Mouse (Mus musculus): ENCODE results near the gene Sirt4.
A peak's percentile ranks its signal among the peaks of the same experiment; 100 is the strongest.
"Not testable (repeated sequence)": the region's sequence is repeated elsewhere in the genome, so short reads cannot be mapped to it uniquely, and the experiment has no call there.

Gene Sirt4

DNA sequence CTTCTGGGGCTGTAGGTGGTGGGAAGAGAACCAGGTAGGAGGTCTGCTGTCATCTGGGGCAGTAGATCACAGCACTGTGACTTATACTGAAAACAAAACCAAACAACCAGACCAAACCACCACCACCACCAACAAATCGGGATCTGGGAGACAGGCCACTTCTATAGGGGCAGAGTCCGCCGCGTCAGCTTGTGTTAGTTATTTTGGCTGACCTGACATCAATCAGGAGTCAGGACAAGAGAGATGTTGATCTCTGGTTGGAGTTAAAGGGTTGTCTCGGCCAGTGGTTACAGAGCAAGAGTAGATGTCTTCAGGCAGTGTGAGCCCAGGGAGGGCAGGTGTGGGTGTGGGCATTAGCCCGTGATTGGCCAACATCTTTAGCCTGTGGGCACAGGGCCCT is 29.8 kb upstream of the Sirt4 start:
- DNase-seq, result no peak

DNA sequence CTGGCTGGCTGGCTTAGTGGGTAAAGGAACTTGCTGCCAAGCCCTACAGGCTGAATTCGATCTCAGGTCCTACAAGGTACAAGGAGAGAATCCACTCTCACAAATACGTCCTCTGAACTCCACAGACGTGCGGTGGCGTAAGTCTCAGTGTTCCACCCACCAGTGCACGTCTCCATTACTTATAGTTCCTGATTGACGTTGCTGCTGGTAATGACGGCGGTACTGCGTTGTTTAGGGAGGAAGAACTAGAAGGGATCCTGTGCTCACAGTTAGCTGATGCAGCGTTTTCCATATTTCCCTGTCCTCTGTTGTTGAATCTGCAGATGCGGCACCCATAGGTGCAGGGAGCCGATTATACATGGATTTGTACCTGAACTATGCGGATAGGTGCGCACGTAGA is 29.2 kb upstream of the Sirt4 start:
- DNase-seq, result no peak

DNA sequence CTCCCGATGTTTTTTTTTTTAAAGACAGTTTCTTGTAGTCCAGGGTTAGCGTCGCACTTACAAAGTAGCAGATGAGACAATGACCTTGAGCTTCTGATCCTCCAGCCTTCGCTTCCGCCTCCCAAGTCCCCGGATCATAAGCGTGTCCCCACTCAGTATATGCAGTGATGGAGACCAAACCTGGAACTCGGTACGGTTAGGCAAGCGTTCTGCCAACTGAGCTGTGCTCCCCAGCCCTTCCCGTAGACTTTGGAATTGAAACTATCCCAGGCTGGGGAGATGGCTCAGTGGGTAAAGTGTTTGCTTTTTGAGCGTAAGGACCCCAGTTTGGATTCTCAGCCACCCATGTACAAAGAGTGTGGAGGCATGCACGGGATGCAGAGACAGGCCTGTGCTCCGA is 28.7 kb upstream of the Sirt4 start:
- no peak for DNase-seq

DNA sequence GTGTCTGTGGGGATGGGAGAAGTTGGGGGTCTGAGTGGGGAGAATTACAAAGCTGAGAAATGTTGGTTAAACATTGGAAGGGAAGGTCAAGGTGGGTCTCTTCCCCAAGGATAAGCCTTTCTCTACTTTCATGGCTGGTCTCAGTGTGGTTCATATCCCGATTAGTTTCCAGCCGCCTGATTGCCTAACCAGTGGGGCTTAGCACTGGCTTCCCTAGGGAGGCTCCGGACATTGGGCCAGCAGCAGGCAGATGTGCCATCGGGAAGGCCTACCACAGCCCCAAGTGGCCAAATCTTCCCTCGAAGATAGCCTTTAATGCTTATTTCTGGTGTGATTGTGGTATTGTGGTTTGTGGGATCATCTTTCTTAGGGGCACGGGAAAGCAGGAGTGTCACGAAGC is 27.9 kb upstream of the Sirt4 start:
- DNase-seq, result no peak

DNA sequence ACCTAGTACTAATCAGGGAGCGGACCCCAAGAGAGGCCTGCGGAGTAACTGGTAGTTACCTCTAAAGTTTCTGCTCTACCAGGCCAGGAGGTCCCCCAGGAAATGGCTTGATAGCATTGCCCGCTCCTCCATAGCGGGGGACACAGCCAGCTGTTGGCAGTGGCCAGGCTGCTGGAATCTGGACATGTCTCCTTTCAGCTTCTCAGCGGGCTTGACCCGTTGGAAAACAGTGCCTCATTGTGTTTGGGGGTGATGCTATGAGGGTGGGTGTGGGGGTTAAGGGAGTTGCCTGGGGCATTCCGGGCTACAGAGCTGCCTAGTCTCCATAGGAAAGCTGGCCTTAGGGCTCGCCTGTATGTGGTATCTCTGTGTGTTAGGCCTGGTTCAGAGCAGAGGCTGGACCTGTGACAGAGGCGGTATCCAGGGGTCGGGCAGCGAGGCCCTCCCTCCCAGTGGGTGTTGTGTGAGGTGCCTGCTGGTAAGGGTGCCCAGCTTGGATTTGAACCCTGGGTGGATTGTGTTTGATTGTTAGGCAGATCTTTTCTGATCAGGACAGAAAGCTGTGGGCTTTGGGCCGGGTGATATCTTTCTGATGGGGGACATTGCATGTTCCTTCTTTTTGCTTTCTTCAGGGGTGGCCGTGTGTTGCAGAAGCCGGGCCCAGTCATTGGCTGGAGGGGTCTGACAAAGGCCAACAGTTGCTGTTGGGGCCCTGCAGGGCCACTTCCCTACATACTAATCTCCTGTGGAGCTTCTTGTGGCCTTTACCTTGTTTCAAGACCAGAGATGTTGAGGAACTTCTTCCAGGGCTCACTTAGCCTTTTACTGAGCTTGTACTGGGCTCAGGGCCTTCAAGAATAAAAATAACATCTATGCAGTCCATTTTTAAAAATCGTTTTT is 25.5 kb upstream of the Sirt4 start:
- no peak for DNase-seq

DNA sequence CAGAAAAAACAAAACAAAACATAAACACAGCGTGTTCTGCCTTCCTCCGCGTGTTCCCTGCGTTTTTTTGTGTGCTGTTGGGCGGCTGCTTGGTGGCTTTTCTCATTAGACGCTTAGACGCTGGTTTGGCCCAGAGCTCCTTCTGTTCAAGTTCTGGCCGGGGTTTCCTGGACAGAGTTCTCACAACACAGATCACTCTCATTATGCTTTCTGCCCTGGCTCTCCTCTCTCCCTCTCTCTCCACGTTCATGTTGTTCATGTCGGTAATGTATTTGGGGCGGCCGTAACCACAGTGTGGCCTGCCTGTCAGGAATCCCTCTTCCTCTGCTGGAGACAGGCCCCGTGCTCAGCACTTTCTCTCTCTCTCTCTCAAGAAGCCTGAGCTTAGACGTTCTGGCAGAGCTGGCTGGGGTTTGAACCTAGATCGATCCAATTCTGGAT is 24.8 kb upstream of the Sirt4 start:
- no peak for DNase-seq

DNA sequence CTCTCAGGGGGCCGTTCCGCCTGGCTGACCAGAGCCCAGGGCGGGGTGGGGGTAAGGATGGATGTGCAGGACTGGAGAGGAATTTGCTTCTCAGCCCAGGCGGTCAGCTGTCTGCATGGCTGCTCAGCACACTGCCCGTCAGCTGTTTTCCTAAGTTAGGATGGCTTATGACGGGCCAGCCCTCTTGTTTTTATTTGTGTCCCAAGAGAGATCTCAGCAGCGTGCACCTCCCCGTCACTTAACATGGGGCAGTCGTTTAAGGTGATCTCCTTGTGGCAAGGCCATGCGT is 24.3 kb upstream of the Sirt4 start:
- DNase-seq, result no peak

DNA sequence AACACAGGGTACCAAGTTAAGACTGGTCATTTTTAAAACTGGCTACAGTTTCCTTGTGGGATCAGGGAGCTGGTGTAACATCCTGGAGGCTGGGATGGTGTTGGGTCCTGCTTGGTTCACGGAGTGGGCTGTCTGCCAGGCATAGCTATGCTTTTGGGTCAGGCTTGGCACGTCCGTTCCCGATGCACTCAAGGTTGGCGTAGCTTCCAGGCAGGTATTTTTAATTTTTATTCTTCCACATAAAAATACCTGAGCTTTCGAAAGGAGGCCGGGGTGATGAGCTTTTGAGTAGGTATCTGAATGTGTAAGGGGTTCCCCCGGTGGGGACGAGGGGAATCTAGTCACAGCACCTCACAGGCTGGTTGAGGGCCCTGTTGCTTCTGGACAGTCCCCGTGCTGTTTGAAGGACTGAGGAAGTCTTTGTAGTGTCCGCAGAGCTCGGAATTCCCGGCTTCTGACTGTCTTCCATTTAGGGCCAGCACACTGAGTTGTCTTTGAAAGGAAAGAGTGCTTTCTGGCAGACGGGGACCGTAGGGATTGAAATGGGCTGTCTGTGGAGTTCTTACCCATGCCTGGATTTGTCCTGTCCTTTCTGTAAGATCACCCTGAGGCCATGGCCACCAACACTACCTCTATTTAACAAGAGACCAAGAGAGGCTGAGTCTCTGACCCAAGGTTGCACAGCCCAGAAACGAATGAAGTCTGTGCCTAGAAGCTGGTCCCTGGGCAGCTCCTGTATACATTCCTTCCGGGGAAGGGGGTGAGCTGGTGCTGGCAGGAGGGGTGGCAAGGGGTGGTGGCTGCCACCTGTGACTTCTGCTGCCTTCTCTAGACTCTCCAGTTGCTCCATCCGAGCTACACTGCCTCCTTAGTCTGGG is 23.7 kb upstream of the Sirt4 start:
- peak; percentile 72 for DNase-seq

DNA sequence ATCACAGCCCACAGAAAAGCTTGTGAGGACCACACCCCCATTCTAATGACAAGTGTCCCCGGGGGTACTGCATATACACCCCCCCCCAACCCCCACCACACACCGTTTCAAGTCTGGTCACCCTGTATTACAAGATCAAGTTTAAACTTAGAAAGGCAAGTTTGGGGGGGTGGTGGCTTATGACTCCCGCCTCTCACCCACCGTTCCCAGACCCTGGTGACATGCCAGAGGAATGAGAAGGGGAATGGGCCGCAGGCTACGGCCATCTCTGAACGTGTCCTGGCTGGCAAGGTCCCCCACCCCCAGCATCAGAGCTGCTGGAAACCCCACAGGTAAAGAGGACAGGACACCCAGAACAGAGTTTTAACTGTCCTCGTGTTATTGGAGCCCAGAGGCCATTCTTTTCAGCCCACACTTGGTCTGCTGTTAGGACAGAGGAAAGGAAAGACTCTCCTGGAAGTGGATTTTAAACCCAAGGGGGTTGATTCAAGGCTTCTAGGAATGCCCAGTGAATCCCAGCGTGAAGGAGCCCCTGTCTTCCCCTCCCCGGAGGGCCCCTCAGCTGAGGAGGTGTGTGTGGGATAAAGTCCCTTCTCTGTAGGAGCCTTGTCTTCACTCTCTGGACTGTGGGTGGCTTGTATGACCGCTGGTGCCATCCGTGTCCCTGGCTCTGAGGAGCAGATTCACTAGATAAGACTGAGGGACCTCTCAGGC is 22.9 kb upstream of the Sirt4 start:
- DNase-seq, result peak; percentile 33

DNA sequence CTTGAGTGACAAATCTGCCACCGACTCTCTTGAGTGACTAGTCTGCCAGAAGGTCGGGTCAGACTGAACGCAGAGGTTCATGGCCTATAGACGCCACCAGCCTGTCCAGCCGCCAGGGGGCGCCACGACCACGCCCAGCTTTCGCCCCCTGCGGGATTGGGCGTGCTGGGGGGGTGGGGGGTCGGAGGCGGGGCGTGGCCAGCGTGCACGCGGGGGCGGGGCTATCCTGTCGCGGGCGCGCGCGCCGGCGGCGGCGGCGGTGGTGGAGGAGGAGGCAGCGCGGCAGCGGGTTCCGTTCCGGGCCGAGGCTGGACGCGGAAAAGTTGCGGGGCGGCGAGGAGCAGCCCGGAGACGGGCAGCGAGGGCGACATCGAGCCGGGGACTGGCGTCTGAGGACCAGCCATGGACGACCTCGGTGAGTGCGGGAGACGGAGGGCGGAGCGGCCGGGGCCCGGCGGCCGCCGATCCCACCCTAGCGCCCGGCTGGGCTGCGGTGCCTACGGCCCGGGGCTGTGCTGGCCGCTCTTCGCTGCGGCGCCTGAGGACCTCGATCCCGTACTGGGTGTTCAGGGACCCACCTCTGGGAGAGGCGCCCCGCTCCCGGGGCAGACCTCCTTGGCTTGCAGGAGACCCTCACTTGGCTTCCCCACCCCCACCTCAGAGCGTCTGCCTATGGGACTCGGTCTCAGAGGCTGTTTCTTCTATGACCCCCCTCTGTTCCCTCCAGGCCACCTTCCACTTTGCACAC is 22.1 kb upstream of the Sirt4 start, which contains the start of gene Pxn:
Pxn (plus strand) TSS at position 223 of the 748 bp plus-strand sequence.
- peak; percentile 97 for DNase-seq

DNA sequence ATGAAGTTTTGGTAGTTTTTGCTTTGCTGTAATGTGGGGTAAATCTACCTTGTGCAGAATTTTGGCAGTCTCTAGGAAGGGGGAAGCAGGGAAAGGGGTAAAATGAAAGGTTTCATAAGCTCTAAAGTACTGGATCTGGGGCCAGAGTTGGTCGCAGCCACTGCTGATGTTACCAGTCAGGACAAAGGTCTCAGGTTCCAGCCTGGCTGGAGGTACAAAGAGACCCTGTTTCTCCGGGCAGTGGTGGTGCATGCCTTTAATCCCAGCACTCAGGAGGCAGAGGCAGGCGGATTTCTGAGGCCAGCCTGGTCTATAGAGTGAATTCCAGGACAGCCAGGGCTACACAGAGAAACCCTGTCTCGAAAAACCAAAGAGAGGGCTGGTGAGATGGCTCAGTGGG is 21.1 kb upstream of the Sirt4 start:
- DNase-seq, result not testable (repeated sequence)

DNA sequence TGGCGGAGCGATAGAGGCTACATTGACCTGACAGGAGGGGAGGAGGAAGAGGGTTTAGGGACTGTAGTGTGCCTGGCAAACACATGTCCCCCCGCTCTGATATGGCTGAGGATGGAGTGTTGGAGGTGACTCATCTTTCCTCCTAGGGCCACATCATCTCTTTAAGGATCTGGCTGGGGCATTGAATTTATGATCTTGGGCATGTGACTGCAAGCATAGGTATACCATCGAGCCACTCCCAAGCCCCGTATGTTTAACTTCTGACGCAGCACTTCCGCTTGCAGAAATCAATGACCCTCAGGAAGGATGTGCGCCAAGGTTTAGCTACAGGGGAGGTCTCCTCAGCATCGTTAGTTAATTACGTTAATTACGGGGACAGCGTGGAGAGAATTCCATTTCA is 18.5 kb upstream of the Sirt4 start:
- no peak for DNase-seq

DNA sequence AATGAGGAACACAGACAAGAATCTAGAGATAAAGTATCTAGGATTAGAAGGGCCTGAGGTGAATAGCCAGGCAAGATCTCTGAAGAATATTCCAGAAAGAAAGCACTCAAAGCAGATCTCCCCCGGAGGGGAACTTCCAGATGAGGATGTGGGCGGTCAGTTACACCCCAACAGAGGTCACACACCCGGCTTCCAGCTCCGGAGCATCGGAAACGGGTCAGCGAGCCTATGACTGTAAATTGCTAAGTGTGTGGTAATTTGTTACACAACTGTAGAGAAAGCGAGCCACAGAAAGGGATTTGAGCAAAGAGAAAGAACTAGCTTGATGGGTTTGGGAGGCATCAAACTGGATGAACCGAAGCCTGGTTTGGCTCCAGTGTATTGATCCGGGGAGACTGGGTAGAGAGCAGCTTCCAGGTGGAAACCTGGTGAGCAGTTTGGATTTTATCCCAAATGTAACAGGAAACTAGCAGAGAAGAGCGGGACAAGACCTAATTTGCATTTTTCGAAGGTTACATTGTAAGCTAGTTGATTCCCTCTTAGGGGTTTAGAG is 15.9 kb upstream of the Sirt4 start:
- DNase-seq, result no peak

DNA sequence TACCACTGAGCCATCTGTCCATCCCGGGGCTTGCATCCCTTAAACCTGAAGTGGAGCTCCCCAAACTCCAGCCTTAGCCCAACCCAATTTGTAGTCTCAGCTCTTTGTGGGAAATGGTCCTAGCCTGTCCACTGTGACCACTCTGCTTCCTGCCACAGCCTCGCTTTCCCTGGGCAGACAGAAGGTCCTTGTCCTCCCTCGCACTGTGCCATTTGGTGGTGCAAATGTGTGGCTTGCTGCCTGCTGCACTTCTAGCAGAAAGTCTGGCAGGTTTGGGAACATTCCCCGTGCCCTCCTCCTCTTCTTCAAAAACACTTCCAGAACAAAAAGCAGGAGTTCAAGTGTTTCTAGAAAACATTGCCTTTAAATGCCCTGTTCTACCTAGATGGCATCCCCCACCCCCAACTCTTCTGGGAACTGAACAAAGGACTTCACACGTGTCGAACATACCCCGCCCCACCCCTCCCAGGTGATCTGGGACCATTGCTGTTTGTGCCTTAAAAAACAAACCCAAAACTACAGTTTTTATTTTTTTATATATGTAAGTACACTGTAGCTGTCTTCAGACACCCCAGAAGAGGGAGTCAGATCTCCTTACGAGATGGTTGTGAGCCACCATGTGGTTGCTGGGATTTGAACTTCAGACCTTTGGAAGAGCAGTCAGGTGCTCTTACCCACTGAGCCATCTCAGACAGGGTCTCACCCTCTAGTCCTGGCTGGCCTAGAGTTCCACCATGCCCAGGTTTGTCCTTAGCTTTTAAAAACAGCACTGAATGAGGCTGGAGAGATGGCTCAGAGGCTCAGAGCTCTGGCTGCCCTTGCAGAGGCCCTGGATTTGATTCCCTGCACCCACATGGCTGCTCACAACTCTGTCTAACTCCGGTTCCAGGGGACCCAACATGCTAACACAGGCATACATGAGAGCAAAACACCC is 14.0 kb upstream of the Sirt4 start:
- no peak for DNase-seq

DNA sequence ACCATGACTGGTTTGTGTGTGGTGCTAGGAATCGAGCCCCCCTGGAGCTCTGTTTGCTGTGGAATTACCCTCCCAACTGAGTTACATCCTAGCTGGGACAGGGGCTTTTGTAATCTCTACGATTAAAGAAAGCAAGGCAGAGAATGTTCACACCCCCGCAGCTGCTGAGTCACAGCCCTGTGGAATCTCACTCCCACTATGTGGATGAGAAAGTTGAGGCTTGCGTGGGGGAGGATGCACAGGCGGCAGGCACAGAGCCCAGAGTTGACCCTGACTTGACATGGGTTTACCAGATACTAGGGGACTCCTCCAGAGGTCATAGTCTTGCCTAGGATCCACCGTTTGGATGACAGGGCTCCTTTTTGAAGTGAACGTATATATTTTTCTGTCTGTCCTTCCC is 12.5 kb upstream of the Sirt4 start:
- no peak for DNase-seq

DNA sequence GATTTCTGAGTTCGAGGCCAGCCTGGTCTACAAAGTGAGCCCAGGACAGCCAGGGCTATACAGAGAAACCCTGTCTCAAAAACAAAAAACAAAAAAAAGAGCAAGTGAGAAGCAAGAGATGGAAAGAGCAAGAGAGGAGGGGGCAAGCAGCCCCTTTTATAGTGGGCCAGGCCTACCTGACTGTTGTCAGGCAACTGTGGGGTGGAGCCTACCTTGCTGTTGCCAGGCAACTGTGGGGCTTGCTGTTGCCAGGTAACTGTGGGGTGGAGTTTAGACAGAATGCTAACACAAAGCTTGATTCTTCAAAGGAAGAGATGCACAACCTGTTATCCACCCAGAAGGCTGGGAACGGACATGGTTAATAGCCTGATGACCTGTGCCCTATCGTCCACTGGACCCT is 11.1 kb upstream of the Sirt4 start:
- not testable (repeated sequence) for DNase-seq

DNA sequence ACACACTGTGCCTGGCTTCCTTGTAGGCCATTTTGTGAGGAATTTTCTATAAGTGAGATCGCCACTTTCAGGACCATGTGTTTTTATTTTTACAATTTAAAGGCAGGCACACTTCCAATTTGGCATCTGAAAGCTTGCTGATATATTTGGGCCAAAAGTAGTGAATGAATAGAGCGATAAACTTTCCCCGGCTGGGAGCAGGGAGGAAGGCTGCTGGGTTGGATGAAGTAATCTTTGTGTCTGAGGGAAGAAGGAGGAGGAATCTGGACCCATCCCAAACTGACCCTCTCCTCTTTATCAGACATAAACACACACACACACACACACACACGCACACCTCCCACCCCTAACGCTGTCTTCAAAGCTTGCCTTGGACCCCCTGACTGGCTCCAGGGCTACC is 8.9 kb upstream of the Sirt4 start:
- DNase-seq, result no peak

DNA sequence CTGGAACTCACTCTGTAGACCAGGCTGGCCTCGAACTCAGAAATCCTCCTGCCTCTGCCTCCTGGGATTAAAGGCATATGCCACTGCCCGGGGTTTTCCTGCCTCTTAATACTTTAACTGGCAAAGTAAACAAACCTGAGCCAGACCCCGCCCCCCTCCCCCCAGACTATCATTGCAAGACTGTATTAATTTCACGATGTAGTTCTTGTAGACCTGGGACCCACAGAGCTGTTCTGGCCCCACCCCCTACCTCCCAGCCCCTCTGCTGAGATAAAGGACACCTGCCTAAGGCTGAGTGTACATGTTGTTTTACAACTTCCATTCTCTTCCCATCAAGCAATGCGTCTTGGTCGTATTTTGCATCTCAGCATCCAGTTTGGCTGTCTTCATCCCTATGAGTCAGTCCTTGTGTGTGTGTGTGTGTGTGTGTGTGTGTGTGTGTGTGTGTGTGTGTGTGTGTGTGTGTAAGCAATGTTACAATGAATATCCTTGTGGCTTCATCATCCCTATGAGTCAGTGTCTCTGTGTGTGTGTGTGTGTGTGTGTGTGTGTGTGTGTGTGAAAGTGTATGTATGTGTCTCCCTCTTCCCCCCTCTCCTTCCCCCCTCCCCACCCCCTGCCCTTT is 8.3 kb upstream of the Sirt4 start:
- DNase-seq, result no peak

DNA sequence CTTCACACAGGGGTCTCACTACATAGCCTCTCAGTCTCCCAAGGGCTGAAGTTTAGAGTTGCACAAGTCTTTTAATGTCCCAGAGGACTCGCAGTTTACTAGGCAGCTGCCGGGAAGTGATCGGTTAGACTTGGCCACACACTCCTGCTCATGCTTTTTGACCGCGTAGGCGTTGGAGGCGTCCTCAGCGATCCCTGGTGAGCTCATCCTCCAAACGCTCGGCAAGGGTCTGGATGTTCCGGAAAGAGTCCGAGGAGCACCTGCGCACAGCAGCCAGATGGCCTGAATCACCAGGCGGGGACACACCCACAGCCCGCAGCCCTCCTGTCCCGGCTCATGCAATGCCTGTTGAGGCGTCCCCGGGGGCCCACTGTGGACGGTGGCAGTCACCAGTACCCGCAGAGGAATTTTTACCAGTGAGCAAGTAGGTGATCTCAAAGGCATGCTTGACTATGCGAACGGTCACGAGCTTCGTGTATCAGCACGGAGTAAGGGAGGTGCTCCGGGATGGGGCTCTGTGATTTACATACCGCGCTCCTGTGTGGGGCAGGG is 7.3 kb upstream of the Sirt4 start:
- peak; percentile 41 for DNase-seq

DNA sequence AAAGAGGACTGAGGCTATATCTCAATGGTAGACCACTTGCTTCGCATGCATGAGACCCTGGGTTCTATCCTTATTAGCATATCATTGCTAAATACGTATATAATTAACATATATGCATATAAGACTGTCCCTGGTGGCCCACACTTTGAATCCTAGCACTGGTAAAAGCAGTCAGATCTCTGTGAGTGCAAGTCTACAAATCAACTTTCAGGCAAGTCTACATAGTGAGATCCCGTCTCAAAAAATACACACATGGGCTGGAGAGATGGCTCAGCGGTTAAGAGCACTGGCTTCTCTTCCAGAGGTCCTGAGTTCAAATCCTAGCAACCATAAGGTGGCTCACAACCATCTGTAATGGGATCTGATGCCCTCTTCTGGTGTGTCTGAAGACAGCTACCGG is 6.6 kb upstream of the Sirt4 start:
- DNase-seq, result no peak

DNA sequence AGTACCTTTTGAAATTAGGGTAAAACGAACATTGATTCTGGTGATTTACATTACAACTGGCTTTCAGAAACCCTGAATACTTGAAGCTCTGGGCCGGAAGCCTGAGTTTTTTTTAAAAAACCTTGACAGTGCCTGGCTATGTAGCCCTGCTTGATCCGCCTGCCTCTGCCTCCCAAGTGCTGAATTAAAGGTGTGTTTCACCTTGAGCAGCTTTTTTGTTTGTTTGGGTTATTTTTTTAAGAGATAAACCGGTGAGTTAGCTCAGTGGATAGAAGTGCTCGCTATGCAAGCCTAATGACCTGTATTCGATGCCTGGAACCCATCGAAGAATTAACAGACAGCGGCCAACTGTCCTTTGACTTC is 6.1 kb upstream of the Sirt4 start:
- no peak for DNase-seq

Measured in thymus, postnatal 14 days (tissue).